Mouse (Mus musculus) spleen, adult 2 months (tissue): ENCODE results near the gene Dync1i2.

Source experiments
- CTCF ChIP-seq: fragments of 200-500 bp; IDR thresholded peaks from 2 replicates; pipeline ENCODE4 v1.5.1; 2011; ENCODE audit warnings: mild to moderate bottlenecking, inconsistent platforms; ENCODE audit not compliant: insufficient read depth, insufficient read length, insufficient replicate concordance; ENCODE audit errors: extremely low read depth
- POLR2A ChIP-seq: fragments of 200-500 bp; IDR thresholded peaks from 2 replicates; pipeline ENCODE4 v1.6.1; 2011; ENCODE audit warnings: low read depth, low read length, inconsistent platforms

DNA sequence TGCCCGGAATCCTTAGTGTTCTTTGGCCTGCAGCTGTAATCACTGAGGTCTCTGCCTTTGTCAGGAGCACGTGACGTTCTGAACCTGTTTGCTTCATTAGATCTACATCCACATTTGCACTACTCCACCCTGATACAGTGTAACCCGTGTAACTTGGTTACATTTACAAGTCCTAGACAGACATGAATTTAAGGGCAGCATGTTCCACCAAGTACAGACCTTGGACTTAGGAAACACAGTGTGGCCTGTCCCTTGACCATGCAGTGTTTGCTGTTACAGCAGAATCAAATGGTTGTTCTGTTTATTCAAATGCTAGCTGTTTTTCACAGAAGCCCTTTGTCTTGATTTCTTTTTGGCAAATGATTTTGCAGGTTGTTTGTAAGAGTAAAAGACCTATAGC lies 43.3 kb downstream of the Dync1i2 start:
- no peak for TF ChIP-seq POLR2A
- no peak for TF ChIP-seq CTCF
